ENCODE assay signal across 8 mouse cellular contexts in the genomic region with DNA sequence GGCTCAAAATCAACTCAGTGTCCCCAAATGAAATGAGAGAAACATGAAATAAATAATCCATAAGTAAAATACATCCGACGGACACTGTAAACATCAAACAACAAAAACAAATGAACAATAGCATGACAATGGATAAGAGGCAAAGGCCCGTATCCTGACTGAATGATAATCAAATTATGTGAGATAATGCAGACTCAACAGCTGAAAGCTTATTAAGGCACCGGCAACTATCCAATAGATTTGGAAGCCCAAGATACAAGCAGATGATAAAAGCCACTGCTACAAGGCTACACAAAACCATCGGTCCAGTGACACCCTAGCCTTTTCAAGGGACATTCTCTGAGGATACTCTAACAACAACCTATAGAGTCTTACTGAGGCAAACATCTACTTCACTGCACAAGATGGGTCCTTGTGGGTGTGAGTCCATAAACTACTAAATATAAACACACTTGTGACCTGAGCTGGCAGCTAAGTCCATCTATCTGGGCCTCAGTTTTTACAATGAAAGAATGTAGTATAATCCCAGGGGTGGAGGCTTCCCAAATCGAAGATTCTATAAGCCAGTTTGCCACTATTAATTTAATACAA. TPM values are rescaled to one million over a fixed set of nuclear protein-coding genes. Genes with fewer than 3 reads are reported as not detected.
DNase-seq lines count a peak whose midpoint lies in the region; ATAC-seq and TF ChIP-seq lines count a peak whose summit lies in the region.

No protein-coding gene starts in this region.

- DNase-seq in heart, adult 11 months, result no peak
- peak; percentile 58 for DNase-seq in MEL (ENCODE audit: low read depth, low spot score)
- no peak for DNase-seq in hindbrain, embryonic 10.5 days (ENCODE audit: low spot score)
- no peak for DNase-seq in Muller cell, postnatal 12 days (ENCODE audit: inconsistent ontology term)
- DNase-seq in kidney, adult 8-10 months, result no peak
- no peak for DNase-seq in gastrocnemius, adult 8-10 months (ENCODE audit: low spot score in 2 of 2)

- TF ChIP-seq RAD21 in MEL (IDR thresholded peaks at IDR 0.05; ENCODE audit: low read depth, low read length), result no peak

- peak in 1 of 2 experiments; percentile 50; a peak in 1 of 4 replicates for TF ChIP-seq EP300 in MEL (IDR thresholded peaks at IDR 0.05; ENCODE audit: low read depth in 1 of 2, low read length in 2 of 2)

- ATAC-seq in heart, embryonic 13.5 days (ENCODE audit: extremely low read depth, insufficient number of reproducible peaks, low FRiP score, low TSS enrichment), result no peak

- H3K4me3 ChIP-seq in heart, embryonic 13.5 days, result peak overlapping the region; percentile 94
- peak overlapping the region; percentile 78 to 98 for H3K4me3 ChIP-seq in MEL (ENCODE audit: control insufficient read depth in 1 of 2, insufficient read depth in 1 of 2, low read depth in 2 of 2, low read length in 2 of 2)
- peak overlapping the region; percentile 79 for H3K4me3 ChIP-seq in hindbrain, embryonic 10.5 days
- peak overlapping the region; percentile 85 for H3K4me3 ChIP-seq in macrophage (ENCODE audit: inconsistent target)

- peaks cover 46% of the 10 kb centered on the region for H3K4me1 ChIP-seq in heart, embryonic 13.5 days
- peaks cover 10 to 15% of the 10 kb centered on the region in 2 experiments for H3K4me1 ChIP-seq in MEL (ENCODE audit: control insufficient read depth in 1 of 2, insufficient read depth in 2 of 2, low read length in 2 of 2)
- H3K4me1 ChIP-seq in hindbrain, embryonic 10.5 days (replicated peaks), result peaks cover 29% of the 10 kb centered on the region

- peak overlapping the region; percentile 94 for H3K27ac ChIP-seq in heart, embryonic 13.5 days (replicated peaks)
- H3K27ac ChIP-seq in MEL (ENCODE audit: control insufficient read depth, low read depth, low read length), result peak overlapping the region; percentile 26
- no peak overlapping the region for H3K27ac ChIP-seq in hindbrain, embryonic 10.5 days
- H3K27ac ChIP-seq in macrophage, result peak overlapping the region; percentile 51; the same call in 1 of the 2 replicates

- H3K79me2 ChIP-seq in MEL (ENCODE audit: control insufficient read depth, insufficient read depth, low read length, poor library complexity), result peaks cover 41% of the 10 kb centered on the region
- peaks cover 61% of the 10 kb centered on the region for H3K79me2 ChIP-seq in macrophage (ENCODE audit: inconsistent target)

- H3K27me3 ChIP-seq in heart, embryonic 13.5 days (replicated peaks), result peaks cover 22% of the 10 kb centered on the region
- H3K27me3 ChIP-seq in MEL (ENCODE audit: control insufficient read depth in 1 of 2, insufficient read depth in 2 of 2, low read length in 2 of 2), result peaks cover 4% of the 10 kb centered on the region in 2 experiments; a peak in 3 of 4 replicates
- H3K27me3 ChIP-seq in hindbrain, embryonic 10.5 days (ENCODE audit: insufficient read depth, poor library complexity, severe bottlenecking), result peaks cover 38% of the 10 kb centered on the region

- H3K36me3 ChIP-seq in heart, embryonic 13.5 days, result no peaks in the 10 kb centered on the region
- H3K36me3 ChIP-seq in MEL (ENCODE audit: control insufficient read depth in 1 of 2, insufficient read depth in 2 of 2, low read length in 2 of 2) (peaks cover 0 to 18% of the 10 kb centered on the region in 2 experiments; a peak in 2 of 4 replicates), macrophage (ENCODE audit: inconsistent target) (no peaks in the 10 kb centered on the region)
- no peaks in the 10 kb centered on the region for H3K36me3 ChIP-seq in hindbrain, embryonic 10.5 days

- WGBS in heart, embryonic 13.5 days, result 45% methylated on average over 6 of the region's 6 CpGs
- 75% methylated on average over 6 of the region's 6 CpGs for WGBS in hindbrain, embryonic 10.5 days
- 53% methylated on average over 6 of the region's 6 CpGs for WGBS in macrophage (ENCODE audit: missing documents)

- no peak for TF ChIP-seq POLR2A in MEL (IDR thresholded peaks at IDR 0.05; ENCODE audit: control insufficient read depth in 1 of 2, insufficient read depth in 1 of 2, low read depth in 1 of 2, low read length in 2 of 2, poor library complexity in 1 of 2)

- TF ChIP-seq CTCF in MEL (IDR thresholded peaks at IDR 0.05 in 2 of 3, conservative IDR thresholded peaks at IDR 0.05 in 1 of 3; ENCODE audit: control insufficient read depth in 1 of 3, insufficient read depth in 1 of 3, low read depth in 2 of 3, low read length in 3 of 3, poor library complexity in 1 of 3, severe bottlenecking in 1 of 3), result no peak

- H3K4me2 ChIP-seq in heart, embryonic 13.5 days, result peak overlapping the region; percentile 92

- H3K9me3 ChIP-seq in heart, embryonic 13.5 days, result no peaks in the 10 kb centered on the region
- H3K9me3 ChIP-seq in MEL (replicated peaks; ENCODE audit: insufficient read depth, low read length), result no peaks in the 10 kb centered on the region
- H3K9me3 ChIP-seq in hindbrain, embryonic 10.5 days, result no peaks in the 10 kb centered on the region

- H3K9ac ChIP-seq in heart, embryonic 13.5 days, result peak overlapping the region; percentile 99
- H3K9ac ChIP-seq in MEL (ENCODE audit: control insufficient read depth, low read depth, low read length, poor library complexity, severe bottlenecking), result peak overlapping the region; percentile 23

TF ChIP-seq in MEL, 35 proteins besides CTCF, POLR2A, EP300 and RAD21:
- TF ChIP-seq ZMIZ1 (IDR thresholded peaks at IDR 0.05; ENCODE audit: low read depth, low read length) (no peak), ETS1 (IDR thresholded peaks at IDR 0.05; ENCODE audit: low read depth, low read length) (peak; percentile 81), TCF12 (IDR thresholded peaks at IDR 0.05; ENCODE audit: low read depth, low read length) (peak; percentile 26), ZC3H11A (IDR thresholded peaks at IDR 0.05; ENCODE audit: low read depth, low read length) (no peak), SIN3A (IDR thresholded peaks at IDR 0.05; ENCODE audit: low read length) (peak; percentile 79), GATA1 (IDR thresholded peaks at IDR 0.05; ENCODE audit: low read depth, low read length) (peak; percentile 74)

RNA-seq across cellular contexts. Expression of gene Stat5b, which starts 1.6 kb away (rescaled TPM):
- polyA plus RNA-seq in heart, embryonic 13.5 days (2015; fragmentation: Nextera tagmentation; extraction: Ambion mirVana), result 24.3 and 27.0 TPM in 2 replicates
- total RNA-seq in MEL (2012; rRNA removed), result 28.7 and 29.3 TPM in 2 replicates
- 10 to 100 TPM; 32.3 to 37.0 TPM for polyA plus RNA-seq in MEL (2012; ENCODE audit: insufficient read depth in 1 of 2, insufficient read length in 2 of 2, low read depth in 1 of 2, low replicate concordance in 2 of 2, missing spikeins in 1 of 2)
- 13.6 and 14.8 TPM in 2 replicates for polyA plus RNA-seq in hindbrain, embryonic 10.5 days (2016; fragmentation: Nextera tagmentation; extraction: Ambion mirVana)
- total RNA-seq in macrophage (2018; cell fraction: chromatin; rRNA removed), result 100 to 1,000 TPM in 1 of 26 experiments, 10 to 100 TPM in 23, 1 to 10 TPM in 2; 8.0 to 116 (median 45.6) TPM
- 10 to 100 TPM; 22.3 to 36.6 (median 31.5) TPM for total RNA-seq in macrophage (2018; cell fraction: cytosol; rRNA removed)
- 100 to 1,000 TPM in 1 of 26 experiments, 10 to 100 TPM in 25; 16.1 to 112 (median 42.3) TPM for total RNA-seq in macrophage (2018; cell fraction: nucleus; rRNA removed)
- 16.7 to 27.2 TPM (median 18.9 TPM) in 3 replicates for polyA plus RNA-seq in macrophage (2018)
- total RNA-seq in gastrocnemius, adult 8-10 months (2022), result 100 to 1,000 TPM; 136 to 186 (median 155) TPM

RNA-seq across cellular contexts. Expression of gene Stat5a, which starts 10.3 kb away (rescaled TPM):
- polyA plus RNA-seq in heart, embryonic 13.5 days (2015; fragmentation: Nextera tagmentation; extraction: Ambion mirVana), result 5.2 and 5.9 TPM in 2 replicates
- total RNA-seq in MEL (2012; rRNA removed), result 54.2 and 59.0 TPM in 2 replicates
- polyA plus RNA-seq in MEL (2012; ENCODE audit: insufficient read depth in 1 of 2, insufficient read length in 2 of 2, low read depth in 1 of 2, low replicate concordance in 2 of 2, missing spikeins in 1 of 2) (10 to 100 TPM in 1 of 2 experiments, not detected in 1; 86.8 TPM), macrophage (2018) (10.0 to 16.3 TPM (median 11.7 TPM) in 3 replicates)
- 2.0 and 2.8 TPM in 2 replicates for polyA plus RNA-seq in hindbrain, embryonic 10.5 days (2016; fragmentation: Nextera tagmentation; extraction: Ambion mirVana)
- total RNA-seq in macrophage (2018; cell fraction: chromatin; rRNA removed), result 1,000 to 10,000 TPM in 2 of 26 experiments, 100 to 1,000 TPM in 7, 10 to 100 TPM in 17; 28.9 to 1,361 (median 47.6) TPM
- 100 to 1,000 TPM in 1 of 26 experiments, 10 to 100 TPM in 25; 12.5 to 173 (median 17.3) TPM for total RNA-seq in macrophage (2018; cell fraction: cytosol; rRNA removed)
- total RNA-seq in macrophage (2018; cell fraction: nucleus; rRNA removed), result 1,000 to 10,000 TPM in 1 of 26 experiments, 100 to 1,000 TPM in 6, 10 to 100 TPM in 19; 14.8 to 1,212 (median 34.7) TPM
- 10 to 100 TPM; 10.9 to 16.8 (median 11.0) TPM for total RNA-seq in gastrocnemius, adult 8-10 months (2022)
